In genomic region chr7:80367232-80367631, GRCm38 (mm10) we compare ENCODE assay signal across 16 mouse cellular contexts.
"Had no signal": no experiment of that assay in that cellular context is flagged by ENCODE, and none has a peak within 500 bp of the region (broad histone marks: within the 10 kb centered on the region; RNA-seq: fewer than 3 reads in every experiment).

No protein-coding gene starts in this region.

- H3K27ac ChIP-seq: neural tube, embryonic 13.5 days; neural tube, embryonic 15.5 days; stomach, embryonic 15.5 days; stomach, postnatal 0 days had no signal

- H3K9ac ChIP-seq: neural tube, embryonic 13.5 days; neural tube, embryonic 15.5 days; stomach, embryonic 15.5 days had no signal

- H3K4me2 ChIP-seq: neural tube, embryonic 13.5 days; neural tube, embryonic 15.5 days; stomach, embryonic 15.5 days had no signal

- DNase-seq: retina, postnatal 1 day; right cerebral cortex, adult 18-20 months; right cerebral cortex, postnatal 14 days; right cerebral cortex, postnatal 25 days; right cerebral cortex, postnatal 4 days; spleen, adult 18-20 months; thymus, adult 18-20 months; thymus, adult 2 months; thymus, postnatal 14 days; thymus, postnatal 25 days; thymus, postnatal 36 days; thymus, postnatal 4 days had no signal

- H3K27me3 ChIP-seq: neural tube, embryonic 13.5 days; neural tube, embryonic 15.5 days; stomach, embryonic 15.5 days had no signal

- H3K9me3 ChIP-seq: neural tube, embryonic 13.5 days; neural tube, embryonic 15.5 days; stomach, embryonic 15.5 days had no signal

- H3K4me3 ChIP-seq: neural tube, embryonic 13.5 days; neural tube, embryonic 15.5 days; stomach, embryonic 15.5 days had no signal
